Mouse (Mus musculus): ENCODE measurements at regions not wholly inside any gene's neighbourhood (a gene's known extent, or its start where the extent isn't known, plus 50 kb on each side); places are given as distances from the start of the nearest gene placed in this dataset.
A peak's percentile ranks its signal among the peaks of the same experiment; 100 is the strongest.

DNA sequence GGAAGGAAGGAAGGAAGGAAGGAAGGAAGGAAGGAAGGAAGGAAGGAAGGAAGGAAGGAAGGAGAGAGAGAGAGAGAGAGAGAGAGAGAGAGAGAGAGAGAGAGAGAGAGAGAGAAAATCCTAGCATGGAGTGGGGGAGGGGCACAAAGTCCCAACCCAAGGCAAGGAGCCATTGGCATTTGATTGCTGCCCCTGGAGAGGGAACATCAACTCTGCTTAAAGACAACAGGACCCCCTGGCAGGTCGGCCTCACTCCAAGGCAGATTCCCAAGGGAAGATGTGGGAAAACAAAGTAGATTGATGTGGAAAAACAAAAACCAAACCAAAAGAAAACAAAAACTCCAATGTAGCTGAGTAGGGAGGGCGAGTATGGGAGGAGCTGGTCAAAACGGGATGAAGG lies 49.9 kb upstream of the Fzd10 start:
- intact Hi-C loops (cut with DNase I): no loop called here
- no peak for DNase-seq

DNA sequence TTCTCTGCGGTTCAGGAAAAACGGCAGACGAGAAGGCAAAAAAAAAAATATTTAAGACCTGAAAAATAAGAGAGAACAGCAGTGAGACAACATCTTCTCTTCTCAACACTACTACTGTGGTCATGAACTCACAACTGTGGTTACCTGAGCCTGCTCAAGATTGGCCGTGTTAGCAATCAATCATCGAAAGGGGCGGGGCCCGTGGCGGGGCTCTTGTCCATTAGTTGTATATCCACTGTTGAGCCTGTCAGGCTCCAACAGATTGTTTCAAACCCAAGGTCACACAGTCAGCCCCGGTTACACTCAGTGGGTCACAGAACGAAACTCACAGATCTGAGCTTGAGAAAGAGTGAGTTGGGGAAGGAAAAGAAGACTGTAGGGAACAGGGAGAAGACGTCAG lies 50.8 kb upstream of the Fzd10 start:
- no peak for DNase-seq
- intact Hi-C loops (cut with DNase I): no loop called here

DNA sequence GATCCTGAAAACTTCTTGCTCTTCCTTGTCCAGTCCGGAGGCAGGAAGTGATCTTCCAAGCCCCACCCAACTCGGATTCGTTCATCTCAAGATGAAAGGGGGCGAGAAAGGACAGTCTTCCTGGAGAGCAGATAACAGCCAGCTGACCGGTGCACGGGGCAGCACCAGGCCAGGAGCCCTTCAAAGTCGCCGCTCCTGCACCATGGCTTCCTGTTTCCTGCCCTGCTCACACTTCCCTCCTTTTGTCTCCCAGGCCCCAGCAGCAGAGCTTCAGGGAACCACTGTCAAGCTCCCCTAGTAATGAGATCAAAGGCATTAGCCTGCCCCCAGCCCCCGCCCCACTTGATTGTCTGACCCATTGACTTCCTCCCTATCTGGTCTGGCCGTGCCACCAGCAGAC lies 58.6 kb upstream of the Fzd10 start:
- no peak for DNase-seq
- intact Hi-C loops (cut with DNase I): no loop called here

DNA sequence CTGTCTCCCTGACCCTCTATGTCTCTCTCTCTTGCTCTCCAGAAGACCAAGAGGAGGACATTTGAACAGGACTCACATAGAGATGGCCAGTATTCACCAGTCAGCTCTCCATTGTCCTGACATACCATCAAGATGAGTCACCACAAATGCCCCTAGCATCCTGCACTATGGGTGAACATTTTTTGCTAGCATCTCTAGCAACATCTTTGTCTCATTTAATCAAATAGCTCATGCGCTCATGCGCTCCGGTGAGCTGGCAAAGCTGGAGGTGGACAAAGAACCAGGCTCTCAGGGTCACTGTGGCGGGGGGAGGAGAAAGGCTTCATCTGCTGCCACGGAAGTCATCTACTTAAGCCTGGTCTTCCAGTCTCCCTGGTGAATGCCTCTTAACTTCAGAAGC lies 62.0 kb upstream of the Fzd10 start:
- no peak for DNase-seq
- intact Hi-C loops (cut with DNase I): no loop called here

DNA sequence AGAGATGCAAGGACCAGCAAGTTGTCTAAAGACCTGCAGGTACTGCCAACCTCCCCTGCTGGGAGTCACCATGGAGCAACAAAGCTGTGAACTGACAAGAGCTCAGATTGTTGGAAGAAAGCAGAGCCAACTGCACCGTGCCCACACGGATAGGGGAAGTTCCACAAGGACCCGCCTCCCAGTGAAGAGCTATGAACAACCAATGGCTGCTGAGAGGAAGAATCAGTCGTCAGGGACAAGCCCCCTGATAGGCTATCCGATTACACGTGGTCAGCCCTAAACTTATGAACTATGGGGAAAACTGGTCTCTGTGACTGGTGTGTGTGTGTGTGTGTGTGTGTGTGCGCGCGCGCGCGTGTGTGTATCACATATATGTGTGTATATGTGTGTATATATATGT lies 63.4 kb upstream of the Fzd10 start:
- intact Hi-C loops (cut with DNase I): no loop called here
- DNase-seq: no peak

DNA sequence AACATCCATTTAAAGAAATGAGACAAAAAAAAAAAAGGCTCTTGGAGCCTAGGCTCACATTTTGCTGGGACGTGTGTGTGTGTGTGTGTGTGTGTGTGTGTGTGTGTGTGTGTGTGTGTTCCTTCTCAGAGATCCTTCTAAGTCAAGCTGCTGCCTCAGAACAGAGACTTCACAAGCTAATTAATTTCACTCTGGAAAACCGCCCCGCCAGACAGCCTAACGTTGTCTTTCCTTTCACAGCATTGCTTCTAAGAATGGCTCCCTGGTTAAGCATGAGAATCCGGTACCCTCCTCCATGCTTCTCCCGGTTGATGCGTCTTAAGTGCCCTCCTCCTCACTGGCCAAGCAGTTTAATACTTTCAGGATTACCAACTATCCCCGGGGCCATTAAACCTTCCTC lies 64.3 kb upstream of the Fzd10 start:
- no peak for DNase-seq
- intact Hi-C loops (cut with DNase I): no loop called here

DNA sequence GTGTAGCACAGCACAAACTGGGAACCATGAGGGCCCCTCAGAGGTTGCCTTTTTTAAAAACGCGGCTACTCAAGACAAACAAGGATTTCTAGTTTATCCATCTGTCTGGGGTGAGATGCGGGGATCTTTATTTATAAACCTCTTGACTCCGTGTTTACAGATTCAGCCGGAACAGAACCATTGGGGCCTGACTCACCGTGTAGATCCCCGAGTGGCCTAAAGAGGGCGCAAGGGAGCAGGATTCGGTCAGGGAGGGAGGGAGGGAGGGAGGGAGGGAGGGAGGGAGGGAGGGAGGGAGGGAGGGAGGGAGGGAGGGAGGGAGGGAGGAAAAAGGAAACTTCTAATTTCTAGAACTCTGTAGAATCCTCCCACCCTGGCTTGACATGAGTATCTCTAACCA lies 73.4 kb upstream of the Fzd10 start:
- DNase-seq: no peak
- intact Hi-C loops (cut with DNase I): no loop called here

DNA sequence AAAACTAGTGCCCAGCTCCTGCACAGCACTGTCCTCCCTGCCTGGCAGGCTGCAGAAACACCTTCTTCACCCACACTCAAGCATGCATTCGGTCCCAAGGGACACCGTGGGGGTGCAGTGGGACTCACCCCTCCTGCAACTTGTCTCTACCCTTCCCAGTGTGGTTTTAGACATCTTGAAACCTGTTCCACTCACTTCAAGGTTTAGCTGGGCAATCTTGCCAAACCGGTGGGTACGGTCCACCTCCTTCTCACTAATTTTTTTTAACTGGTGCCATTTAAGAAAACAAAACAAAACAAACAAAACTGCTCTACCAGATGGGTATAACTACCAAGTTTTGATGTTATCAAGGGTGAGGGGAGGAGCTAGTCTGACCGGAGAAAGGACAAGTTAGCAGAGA lies 74.2 kb upstream of the Fzd10 start:
- intact Hi-C loops (cut with DNase I): no loop called here
- DNase-seq: no peak

DNA sequence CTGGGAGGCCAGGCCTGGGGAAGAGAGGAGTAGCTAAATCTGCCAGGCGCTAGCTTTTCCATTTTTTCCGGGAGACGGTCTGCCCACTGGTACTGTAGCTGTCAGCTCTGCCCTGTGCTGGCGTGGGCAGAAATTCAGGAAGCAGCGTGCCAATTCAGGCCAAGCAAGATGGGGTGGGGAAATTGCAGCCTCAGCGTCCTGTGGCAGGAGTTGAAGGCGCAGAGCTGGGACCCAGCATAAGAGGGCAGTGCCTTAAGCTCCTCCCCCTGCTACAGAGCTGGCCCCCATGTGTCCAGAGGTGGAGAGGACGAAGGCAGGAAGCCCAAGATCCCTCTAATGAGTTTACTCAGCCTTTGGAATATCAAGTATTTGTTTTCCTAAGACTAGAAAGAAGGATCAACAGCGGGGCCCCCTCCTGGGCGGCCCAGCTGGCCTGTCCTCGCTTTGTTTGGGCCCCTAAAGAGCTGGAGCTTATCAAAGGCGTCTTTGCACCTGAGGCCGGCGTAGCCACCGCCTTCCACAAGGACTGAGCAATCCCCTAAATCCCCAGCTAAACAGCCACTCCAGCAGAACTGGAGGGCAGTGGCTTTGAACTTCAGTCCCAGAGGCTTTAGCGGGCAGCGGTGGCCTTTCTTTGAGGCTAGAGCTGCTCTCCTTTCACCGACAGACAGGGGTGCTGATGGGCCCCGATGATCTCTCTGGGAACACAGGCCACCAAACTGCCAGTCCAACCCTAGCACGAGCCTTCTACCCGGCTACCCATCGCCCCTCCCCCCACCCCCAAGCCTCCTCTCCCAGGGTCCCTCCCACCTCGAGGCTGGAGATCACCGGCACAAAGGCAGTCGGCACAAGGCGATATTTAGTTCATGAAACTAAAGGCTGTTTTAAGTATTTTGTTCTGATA lies 76.0 kb upstream of the Fzd10 start:
- DNase-seq: no peak
- intact Hi-C loops (cut with DNase I): no loop called here

DNA sequence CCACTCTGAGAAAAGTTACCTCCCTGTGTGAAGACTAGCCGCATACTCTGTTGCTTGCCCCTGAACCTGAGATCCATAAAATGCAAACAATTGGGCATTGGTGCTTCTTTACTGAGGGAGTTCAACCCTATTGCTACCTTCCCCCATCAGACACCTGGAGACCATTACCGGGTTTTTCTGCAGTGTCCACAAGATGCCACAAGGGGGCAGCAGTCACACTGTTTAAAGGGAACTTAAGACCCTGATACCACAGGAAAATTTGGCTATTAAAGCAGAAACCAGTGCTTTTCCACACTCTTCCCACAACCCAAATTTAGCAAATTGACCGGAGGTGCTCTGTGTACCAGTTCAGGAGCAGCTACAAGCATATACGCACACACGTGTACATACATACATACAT lies 78.0 kb upstream of the Fzd10 start:
- intact Hi-C loops (cut with DNase I): loop anchor here (1.0 kb wide), 1 partner anchor 212 kb away; no protein-coding TSS in a partner anchor
- DNase-seq: peak; percentile 11 to 37

DNA sequence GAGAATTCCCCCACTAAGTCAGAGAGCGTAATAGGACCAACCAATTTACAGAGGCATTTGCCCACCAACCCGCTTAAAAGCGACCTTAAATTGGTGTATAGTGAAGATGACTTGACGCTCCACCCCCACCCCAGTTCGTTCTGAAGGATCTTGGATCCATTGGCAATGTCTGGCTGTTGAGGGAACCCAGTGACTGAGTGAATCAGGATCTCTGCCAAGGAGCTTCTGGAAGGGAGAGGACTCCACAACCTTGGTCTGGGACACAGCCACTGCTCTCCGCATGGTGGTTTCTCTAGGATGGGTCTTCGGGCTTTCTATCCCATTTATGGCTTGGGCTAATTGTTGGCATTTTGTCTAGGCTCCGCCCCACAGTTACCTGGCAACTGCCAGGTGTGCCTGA lies 83.3 kb upstream of the Fzd10 start:
- intact Hi-C loops (cut with DNase I): no loop called here

DNA sequence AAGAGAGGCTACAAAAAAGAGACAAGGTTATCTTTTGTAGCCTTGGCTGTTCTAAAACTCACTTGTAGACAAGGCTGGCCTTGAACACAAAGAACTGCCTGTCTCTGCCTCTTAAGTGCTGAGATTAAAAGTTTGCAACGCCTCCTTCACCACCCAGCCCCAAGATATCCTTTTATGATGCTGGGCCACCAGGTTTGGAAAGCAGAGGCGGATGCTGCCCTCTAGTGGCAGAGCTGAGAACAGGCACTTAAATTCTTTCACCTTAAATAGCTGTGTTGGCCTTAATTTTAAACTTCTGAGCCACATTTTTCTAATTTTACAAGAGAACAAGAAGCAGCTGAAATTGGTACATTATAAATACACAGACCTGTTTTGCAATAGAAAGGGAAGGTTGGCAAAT lies 82.5 kb upstream of the Tmem132d start:
- no peak for DNase-seq
- intact Hi-C loops (cut with DNase I): no loop called here

More for the DNA sequence above, 83.3 kb upstream of the Fzd10 start:
- no peak for DNase-seq

DNA sequence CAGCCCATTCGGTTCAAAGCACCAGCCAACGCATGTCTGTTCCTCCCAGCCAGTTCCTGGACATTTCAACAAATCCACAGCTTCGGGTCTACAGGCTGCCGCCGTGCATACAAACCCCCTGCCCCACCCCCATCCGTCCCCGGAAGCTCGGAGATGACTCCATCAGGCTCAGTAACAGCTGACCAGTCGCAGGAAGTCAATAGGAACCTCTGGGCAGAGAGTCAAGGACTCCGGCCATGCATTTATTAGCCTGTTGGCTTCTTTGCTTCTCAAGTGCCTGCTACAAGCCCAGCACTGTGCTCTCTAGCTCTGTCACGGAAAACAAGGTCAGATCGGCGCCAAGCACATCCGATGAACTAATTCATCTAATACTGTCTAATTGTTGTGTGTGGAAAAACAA lies 80.4 kb upstream of the Tmem132d start:
- DNase-seq: no peak
- intact Hi-C loops (cut with DNase I): no loop called here

DNA sequence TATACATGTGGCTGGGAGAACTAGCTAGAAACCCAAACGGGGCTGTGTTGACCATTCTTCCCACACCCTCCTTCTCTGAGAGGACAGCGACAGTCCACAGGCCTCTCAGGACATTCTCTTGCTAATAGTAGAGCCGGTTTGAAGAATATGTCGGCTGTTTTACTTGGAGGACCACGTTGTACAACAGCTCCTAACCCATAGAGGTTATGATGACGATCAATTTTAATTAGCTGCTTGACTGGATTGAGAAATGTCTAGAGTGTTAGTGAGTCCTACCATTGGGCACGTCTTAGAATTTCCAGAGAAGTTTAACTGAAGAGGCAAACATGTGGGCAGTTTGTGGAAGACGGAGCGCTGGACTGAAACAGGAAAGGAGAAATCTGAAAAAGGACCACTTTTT lies 79.7 kb upstream of the Tmem132d start:
- DNase-seq: no peak
- intact Hi-C loops (cut with DNase I): no loop called here

DNA sequence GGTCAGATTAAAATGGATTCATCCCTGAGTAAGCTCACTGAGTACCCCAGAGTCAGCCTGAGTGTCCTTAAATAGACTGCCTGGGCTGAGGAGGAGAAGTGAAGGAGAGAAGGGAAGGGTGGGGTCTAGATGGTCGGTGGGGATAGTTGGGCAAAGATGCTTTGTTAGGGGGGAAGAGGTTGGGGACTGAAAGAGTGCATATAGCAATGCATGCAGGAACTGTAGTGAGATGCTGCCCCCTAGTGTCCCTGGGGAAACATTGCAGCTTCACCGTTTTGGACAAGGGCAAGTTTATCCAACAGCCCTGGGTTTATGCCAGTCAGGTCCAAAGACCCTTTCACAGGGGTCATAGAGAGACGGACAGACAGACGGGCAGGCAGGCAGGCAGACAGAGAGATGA lies 71.6 kb upstream of the Tmem132d start:
- DNase-seq: peak; percentile 8 to 16
- intact Hi-C loops (cut with DNase I): no loop called here

DNA sequence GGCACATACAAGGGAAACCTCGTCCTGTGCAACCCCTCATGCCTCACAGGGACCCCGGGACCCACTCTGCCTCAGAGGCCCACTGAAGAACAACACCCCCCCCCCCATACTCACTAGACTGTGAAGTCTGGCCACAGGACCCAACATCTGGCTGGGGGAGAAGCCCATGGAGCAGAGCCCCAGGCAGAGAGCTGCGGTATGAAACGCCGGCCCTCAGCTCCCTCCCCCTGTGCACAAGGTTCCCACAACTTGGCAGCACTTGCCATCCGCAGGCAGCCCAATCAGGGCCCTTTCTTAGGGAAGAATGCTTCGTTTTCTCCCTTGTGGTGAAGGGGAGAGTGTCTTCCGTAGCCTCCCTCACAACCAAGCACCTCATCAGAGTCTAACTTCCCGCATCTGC lies 66.6 kb upstream of the Tmem132d start:
- DNase-seq: no peak
- intact Hi-C loops (cut with DNase I): no loop called here

DNA sequence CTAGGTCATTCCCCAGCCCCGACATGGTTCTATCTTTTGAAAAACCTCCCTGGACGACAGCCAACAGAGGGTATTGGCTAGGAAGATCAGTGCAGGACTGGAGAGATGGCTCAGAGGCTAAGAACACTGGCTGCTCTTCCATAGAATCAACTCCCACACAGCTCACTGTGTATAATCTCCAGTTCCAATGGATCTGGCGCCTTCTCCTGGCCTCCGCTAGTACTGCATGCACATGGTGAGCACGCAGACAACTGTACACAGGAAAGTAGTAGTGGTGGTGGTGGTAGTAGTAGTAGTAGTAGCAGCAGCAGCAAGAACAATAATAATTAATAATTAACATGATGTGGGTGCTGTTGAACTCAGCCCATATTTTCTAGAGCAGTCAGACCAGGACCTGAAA lies 66.2 kb upstream of the Tmem132d start:
- intact Hi-C loops (cut with DNase I): no loop called here
- DNase-seq: no peak

DNA sequence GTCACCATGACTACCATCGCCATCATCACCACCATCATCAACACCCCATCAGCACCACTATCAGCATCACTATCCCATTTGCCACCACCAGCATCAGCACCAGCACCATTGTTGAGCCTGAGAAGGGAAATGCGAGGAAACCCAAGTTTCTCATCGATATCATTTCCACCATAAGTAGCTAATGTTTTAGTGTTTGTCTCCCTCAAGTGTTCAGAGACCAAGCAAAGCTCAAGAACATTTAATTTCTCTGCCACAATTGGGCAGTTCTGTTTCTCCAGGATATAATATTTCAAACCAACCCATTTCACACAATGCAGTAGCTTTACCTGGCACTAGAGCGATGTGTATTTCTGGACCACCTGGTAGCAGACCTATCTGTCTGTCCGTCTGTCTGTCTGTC lies 59.7 kb upstream of the Tmem132d start:
- no peak for DNase-seq
- intact Hi-C loops (cut with DNase I): no loop called here

DNA sequence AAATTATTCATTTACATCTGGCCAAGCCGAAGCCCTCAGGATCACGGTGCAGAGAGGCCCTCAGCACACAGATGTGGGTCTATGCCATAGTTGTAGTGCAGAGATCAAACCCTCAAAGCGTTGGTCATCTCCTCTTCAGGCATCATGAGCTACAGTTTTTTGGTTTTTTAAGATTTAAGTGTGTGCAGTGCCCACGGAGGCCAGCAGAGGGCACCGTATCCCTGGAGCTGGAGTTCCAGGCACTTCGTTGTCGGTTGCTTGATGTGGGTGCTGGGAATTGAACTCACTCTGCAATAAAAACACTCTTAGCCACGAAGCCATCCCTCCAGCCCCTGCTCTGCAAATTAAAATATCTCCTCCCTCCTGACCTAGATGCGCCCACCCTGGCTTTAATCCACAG lies 58.3 kb upstream of the Tmem132d start:
- no peak for DNase-seq
- intact Hi-C loops (cut with DNase I): no loop called here

DNA sequence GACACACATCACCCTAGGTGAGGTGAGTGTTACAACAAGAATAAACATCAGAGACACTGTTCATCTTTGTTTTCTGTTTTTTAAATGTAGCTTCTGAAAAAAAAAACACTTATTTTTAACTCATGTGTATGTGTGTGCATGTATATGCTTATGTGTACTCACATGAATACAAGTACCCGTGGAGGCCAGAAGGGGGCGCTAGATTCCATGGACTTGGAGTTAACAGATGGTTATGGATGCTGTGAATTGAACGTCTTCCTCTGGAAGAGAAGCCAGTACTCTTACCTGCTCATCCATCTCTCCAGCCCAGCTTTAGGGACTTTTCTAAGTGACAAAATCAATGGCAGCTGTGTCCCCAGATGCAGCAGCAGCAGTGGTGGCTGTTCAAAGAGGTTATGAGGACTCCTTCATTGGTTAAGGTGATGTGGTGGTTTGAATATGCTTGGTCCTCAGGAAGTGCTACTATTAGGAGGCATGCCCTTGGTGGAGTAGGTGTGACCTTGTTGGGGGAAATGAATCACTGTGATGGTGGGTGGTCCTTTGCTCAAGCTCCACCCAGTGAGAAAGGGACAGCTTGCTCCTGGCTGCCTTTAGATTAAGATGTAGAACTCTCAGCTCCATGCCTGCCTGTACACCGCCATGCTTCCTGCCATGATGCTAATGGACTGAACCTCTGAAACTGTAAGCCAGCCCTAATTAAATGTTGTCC lies 56.1 kb upstream of the Tmem132d start:
- DNase-seq: no peak
- intact Hi-C loops (cut with DNase I): no loop called here

DNA sequence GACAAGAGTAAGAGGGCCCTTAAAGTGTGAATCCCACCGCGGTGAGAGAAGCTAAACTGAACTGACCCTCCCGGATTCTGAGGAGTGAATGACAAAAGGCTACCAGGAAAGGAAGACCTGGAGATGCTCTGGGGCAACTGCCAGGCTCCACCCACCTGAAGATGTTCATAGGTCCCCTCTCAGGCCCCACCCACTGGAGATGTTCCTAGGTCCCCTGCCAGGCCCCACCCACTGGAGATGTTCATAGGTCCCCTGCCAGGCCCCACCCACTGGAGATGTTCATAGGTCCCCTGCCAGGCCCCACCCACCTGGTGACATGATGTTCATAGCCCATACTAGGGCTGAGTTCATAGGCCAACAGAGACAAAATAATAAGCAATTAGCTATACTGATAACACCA lies 54.5 kb upstream of the Tmem132d start:
- intact Hi-C loops (cut with DNase I): no loop called here
- DNase-seq: no peak

DNA sequence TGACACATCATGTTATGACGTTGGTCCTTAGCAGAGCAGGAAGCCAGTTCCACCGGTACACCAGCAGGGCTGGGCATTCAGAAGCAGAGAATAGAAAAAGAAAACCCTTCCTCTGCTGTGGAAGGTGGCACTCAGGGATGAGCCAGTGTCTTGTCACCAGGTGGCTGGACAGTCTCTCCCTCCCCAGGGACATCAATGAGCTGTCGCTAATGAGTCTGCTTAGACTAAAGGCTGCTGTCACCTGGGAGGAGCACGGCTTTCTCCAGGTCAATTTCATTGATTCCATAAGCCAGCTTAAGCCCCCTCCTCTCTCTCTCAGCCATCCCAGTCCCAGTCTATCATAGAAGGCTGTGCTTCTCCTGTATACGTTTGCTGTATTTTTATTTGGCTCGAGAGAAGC lies 51.2 kb upstream of the Tmem132d start:
- intact Hi-C loops (cut with DNase I): no loop called here
- no peak for DNase-seq
